Mouse (Mus musculus): ENCODE data around the gene Cadps. TPM values are rescaled to one million over a fixed set of nuclear protein-coding genes. Genes with fewer than 3 reads are reported as not detected.

Cadps gene
- polyA plus RNA-seq, 1 experiment, result 6.0 TPM

DNA sequence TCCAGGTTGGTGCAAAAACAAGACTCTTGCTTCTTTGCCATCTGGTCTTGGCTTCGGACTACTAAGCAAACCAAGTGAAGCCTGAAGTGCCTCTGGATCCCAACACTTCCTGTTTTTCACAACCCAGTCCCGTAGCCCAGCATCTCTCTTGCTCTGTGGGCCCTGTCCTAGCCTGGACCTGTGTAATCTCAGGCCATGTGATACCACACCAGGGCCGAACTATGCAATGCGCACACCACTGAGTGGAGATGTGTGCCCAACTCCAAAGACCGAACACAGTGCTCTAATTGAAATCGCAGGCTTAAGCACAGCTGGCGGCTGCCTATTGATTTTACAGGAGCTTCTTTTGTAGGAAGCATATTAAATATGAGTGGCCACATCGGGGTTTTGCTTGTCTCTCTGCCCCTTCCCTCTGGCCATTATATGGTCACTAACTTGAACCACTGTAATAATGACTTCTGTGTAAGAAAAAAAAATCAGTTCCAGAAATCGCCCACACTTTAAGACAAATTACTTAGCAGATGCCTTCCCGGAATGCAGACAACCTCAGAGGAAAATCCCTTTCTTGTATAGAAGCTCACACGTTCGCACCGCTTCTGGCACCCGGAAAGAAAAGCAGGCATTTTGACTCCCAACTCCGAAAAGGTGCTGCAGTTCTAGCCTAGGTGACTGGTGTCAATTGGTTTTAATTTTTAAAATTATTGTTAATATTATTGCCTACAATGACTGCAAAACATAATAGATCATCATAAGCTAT, 473.4 kb downstream of the Cadps start:
- TF ChIP-seq POLR2A (IDR thresholded peaks at IDR 0.05; ENCODE audit: control insufficient read depth, extremely low read depth, insufficient read depth, low read length, poor library complexity) (no peak), CTCF (IDR thresholded peaks at IDR 0.05; ENCODE audit: borderline replicate concordance, control insufficient read depth, extremely low read depth, insufficient read depth, low read length, poor library complexity) (no peak)
- Histone ChIP-seq H3K36me3 (ENCODE audit: control insufficient read depth, insufficient read depth, low read length) (no peaks in the 10 kb centered on the region), H3K4me3 (ENCODE audit: control insufficient read depth, insufficient read depth, low read length) (no peak overlapping the region), H3K4me1 (replicated peaks; ENCODE audit: control insufficient read depth, insufficient read depth, low read length) (no peaks in the 10 kb centered on the region), H3K27me3 (ENCODE audit: control insufficient read depth, insufficient read depth, low read length) (peaks cover 4% of the 10 kb centered on the region; the same call in 1 of the 2 replicates), H3K27ac (ENCODE audit: control insufficient read depth, insufficient read depth, low read length) (no peak overlapping the region)
- DNase-seq, result no peak
- 16% methylated on average over 15 of the region's 15 CpGs for WGBS

DNA sequence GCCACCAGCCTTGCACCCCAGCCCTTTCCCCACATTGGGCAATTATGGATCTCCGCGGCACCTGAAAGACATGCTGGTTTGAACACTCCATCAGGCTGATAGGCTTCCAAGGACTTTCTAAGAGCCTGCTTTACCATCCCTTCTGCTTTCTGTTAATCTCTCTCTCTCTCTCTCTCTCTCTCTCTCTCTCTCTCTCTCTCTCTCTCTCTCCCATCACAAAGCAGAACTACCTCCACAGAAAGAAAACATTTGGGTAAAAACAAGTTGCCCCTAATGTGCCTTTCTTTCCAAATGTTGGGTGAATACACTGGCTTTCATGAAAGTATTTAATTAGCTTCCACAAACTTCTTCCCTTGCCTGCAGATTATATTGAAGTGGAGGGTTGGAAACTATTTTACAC, 474.8 kb downstream of the Cadps start, which contains the start of gene Fezf2:
Gene Fezf2, minus strand, starts transcription at position 101 of the 400 bp plus-strand sequence.
- H3K27me3 ChIP-seq (ENCODE audit: control insufficient read depth, insufficient read depth, low read length), result peaks cover 7% of the 10 kb centered on the region; the same call in 1 of the 2 replicates
- no peak within 1 kb of the TSS for H3K4me3 ChIP-seq (ENCODE audit: control insufficient read depth, insufficient read depth, low read length)
- WGBS, result 10% methylated on average over 2 of the region's 2 CpGs
- no peak within 1 kb of the TSS for H3K27ac ChIP-seq (ENCODE audit: control insufficient read depth, insufficient read depth, low read length)
- TF ChIP-seq CTCF (IDR thresholded peaks at IDR 0.05; ENCODE audit: borderline replicate concordance, control insufficient read depth, extremely low read depth, insufficient read depth, low read length, poor library complexity), result no peak
- no peak for TF ChIP-seq POLR2A (IDR thresholded peaks at IDR 0.05; ENCODE audit: control insufficient read depth, extremely low read depth, insufficient read depth, low read length, poor library complexity)
- DNase-seq, result no peak
- no peaks in the 10 kb centered on the region for H3K36me3 ChIP-seq (ENCODE audit: control insufficient read depth, insufficient read depth, low read length)
- no peaks in the 10 kb centered on the region for H3K4me1 ChIP-seq (replicated peaks; ENCODE audit: control insufficient read depth, insufficient read depth, low read length)

- WGBS, result 7% methylated on average over 26 of the region's 26 CpGs
- peaks cover 7% of the 10 kb centered on the region; the same call in 1 of the 2 replicates for H3K27me3 ChIP-seq (ENCODE audit: control insufficient read depth, insufficient read depth, low read length)
- no peak overlapping the region for H3K27ac ChIP-seq (ENCODE audit: control insufficient read depth, insufficient read depth, low read length)
- H3K4me3 ChIP-seq (ENCODE audit: control insufficient read depth, insufficient read depth, low read length), result no peak overlapping the region
- no peaks in the 10 kb centered on the region for H3K4me1 ChIP-seq (replicated peaks; ENCODE audit: control insufficient read depth, insufficient read depth, low read length)
- TF ChIP-seq CTCF (IDR thresholded peaks at IDR 0.05; ENCODE audit: borderline replicate concordance, control insufficient read depth, extremely low read depth, insufficient read depth, low read length, poor library complexity), result no peak
- H3K36me3 ChIP-seq (ENCODE audit: control insufficient read depth, insufficient read depth, low read length), result no peaks in the 10 kb centered on the region
- DNase-seq, result no peak
Measured at GRCm38 (mm10) chr14:12346865-12347600, 475.8 kb downstream of the Cadps start.

- H3K36me3 ChIP-seq (ENCODE audit: control insufficient read depth, insufficient read depth, low read length), result no peaks in the 10 kb centered on the region
- H3K4me1 ChIP-seq (replicated peaks; ENCODE audit: control insufficient read depth, insufficient read depth, low read length), result no peaks in the 10 kb centered on the region
- TF ChIP-seq CTCF (IDR thresholded peaks at IDR 0.05; ENCODE audit: borderline replicate concordance, control insufficient read depth, extremely low read depth, insufficient read depth, low read length, poor library complexity), result no peak
- TF ChIP-seq POLR2A (IDR thresholded peaks at IDR 0.05; ENCODE audit: control insufficient read depth, extremely low read depth, insufficient read depth, low read length, poor library complexity), result no peak
- DNase-seq, result no peak
- H3K4me3 ChIP-seq (ENCODE audit: control insufficient read depth, insufficient read depth, low read length), result no peak overlapping the region
- peaks cover 7% of the 10 kb centered on the region; the same call in 1 of the 2 replicates for H3K27me3 ChIP-seq (ENCODE audit: control insufficient read depth, insufficient read depth, low read length)
- no peak overlapping the region for H3K27ac ChIP-seq (ENCODE audit: control insufficient read depth, insufficient read depth, low read length)
- 4% methylated on average over 50 of the region's 50 CpGs for WGBS
Measured at GRCm38 (mm10) chr14:12346011-12346864, 476.6 kb downstream of the Cadps start.

- Histone ChIP-seq H3K4me1 (replicated peaks; ENCODE audit: control insufficient read depth, insufficient read depth, low read length) (no peaks in the 10 kb centered on the region), H3K27ac (ENCODE audit: control insufficient read depth, insufficient read depth, low read length) (no peak overlapping the region; the same call in 1 of the 2 replicates), H3K27me3 (ENCODE audit: control insufficient read depth, insufficient read depth, low read length) (peaks cover 8% of the 10 kb centered on the region; the same call in 1 of the 2 replicates), H3K36me3 (ENCODE audit: control insufficient read depth, insufficient read depth, low read length) (no peaks in the 10 kb centered on the region), H3K4me3 (ENCODE audit: control insufficient read depth, insufficient read depth, low read length) (0 out of 2 replicates have a peak overlapping the region, but pooled peaks have one; percentile 6)
- no peak for DNase-seq
- TF ChIP-seq CTCF (IDR thresholded peaks at IDR 0.05; ENCODE audit: borderline replicate concordance, control insufficient read depth, extremely low read depth, insufficient read depth, low read length, poor library complexity), result no peak
- 4% methylated on average over 40 of the region's 40 CpGs for WGBS
Measured at GRCm38 (mm10) chr14:12345241-12345921, 477.5 kb downstream of the Cadps start.
